Mouse (Mus musculus) limb, embryonic 14.5 days (tissue): ENCODE data around the gene Ccser1. TPM values are rescaled to one million over a fixed set of nuclear protein-coding genes. Genes with fewer than 3 reads are reported as not detected.

Experiments
- ATAC-seq: fragments of 200-750 bp; cut with Nextera tagmentation; 2 replicates; pipeline ENCODE4 v1.8.0; 2017; ENCODE audit warnings: low read depth, moderate number of reproducible peaks, moderate TSS enrichment; ENCODE audit not compliant: low FRiP score
- DNase-seq: peaks from one replicate; pipeline ENCODE4 v3.0.0-alpha.2; 2015; ENCODE audit warnings: low spot score
- H3K27ac ChIP-seq: fragments of 300-500 bp; sonication (generic); replicated peaks from 2 replicates; pipeline ENCODE4 v1.5.1; 2014; ENCODE audit warnings: low read depth, mild to moderate bottlenecking, low read length, moderate library complexity, mixed read lengths
- H3K27me3 ChIP-seq: fragments of 300-500 bp; sonication (generic); 2 replicates; pipeline ENCODE4 v1.6.1; 2014; ENCODE audit warnings: low read length, mixed read lengths; ENCODE audit not compliant: control insufficient read depth, insufficient read depth
- H3K36me3 ChIP-seq: fragments of 300-500 bp; sonication (generic); 2 replicates; pipeline ENCODE4 v1.6.1; 2014; ENCODE audit warnings: mild to moderate bottlenecking, low read length, moderate library complexity, mixed read lengths; ENCODE audit not compliant: control insufficient read depth, insufficient read depth
- H3K4me1 ChIP-seq: fragments of 300-500 bp; sonication (generic); 2 replicates; pipeline ENCODE4 v1.6.1; 2014; ENCODE audit warnings: antibody characterized with exemption, low read length, mixed read lengths; ENCODE audit not compliant: control insufficient read depth, insufficient read depth
- H3K4me2 ChIP-seq: fragments of 300-500 bp; sonication (generic); replicated peaks from 2 replicates; pipeline ENCODE4 v1.6.1; 2014; ENCODE audit warnings: low read depth, mild to moderate bottlenecking, low read length, moderate library complexity; ENCODE audit not compliant: severe bottlenecking
- H3K4me3 ChIP-seq: fragments of 300-500 bp; sonication (generic); replicated peaks from 2 replicates; pipeline ENCODE4 v1.5.1; 2014; ENCODE audit warnings: low read length
- H3K9ac ChIP-seq: fragments of 300-500 bp; sonication (generic); 2 replicates; pipeline ENCODE4 v1.6.1; 2014; ENCODE audit warnings: mild to moderate bottlenecking, low read depth, low read length, moderate library complexity; ENCODE audit not compliant: severe bottlenecking
- H3K9me3 ChIP-seq: fragments of 300-500 bp; sonication (generic); 2 replicates; pipeline ENCODE4 v1.6.1; 2016; ENCODE audit warnings: low read length; ENCODE audit not compliant: control insufficient read depth
- POLR2A ChIP-seq: fragments of 200-500 bp; IDR thresholded peaks from 2 replicates; pipeline ENCODE4 v1.8.0; 2012; ENCODE audit warnings: inconsistent platforms, mild to moderate bottlenecking, moderate library complexity, borderline replicate concordance; ENCODE audit not compliant: insufficient read depth, insufficient read length; ENCODE audit errors: extremely low read depth
- WGBS: fragments of 180-500 bp; shearing (Covaris S2); extraction: QIAGEN DNeasy Blood & Tissue Kit; methylation state at CpG from one replicate; pipeline ENCODE4 v1.1.7; 2014; 5-methylcytosine and 5-hydroxymethylcytosine counted together
- polyA plus RNA-seq, 2 experiments: library from polyadenylated mRNA; depleted of rRNA in 1 of 2; stranded (reverse) in 1 of 2; unstranded in 1 of 2; fragments of >200 nt; fragmentation: Nextera tagmentation in 1 of 2; extraction: Ambion mirVana in 1 of 2; gene quantifications; 2 replicates each; pipeline versions ENCODE4 v1.2.1 to v1.2.3; 2012 to 2014

Ccser1 gene
- polyA plus RNA-seq, 2 experiments = 5.9 to 6.6 TPM

DNA sequence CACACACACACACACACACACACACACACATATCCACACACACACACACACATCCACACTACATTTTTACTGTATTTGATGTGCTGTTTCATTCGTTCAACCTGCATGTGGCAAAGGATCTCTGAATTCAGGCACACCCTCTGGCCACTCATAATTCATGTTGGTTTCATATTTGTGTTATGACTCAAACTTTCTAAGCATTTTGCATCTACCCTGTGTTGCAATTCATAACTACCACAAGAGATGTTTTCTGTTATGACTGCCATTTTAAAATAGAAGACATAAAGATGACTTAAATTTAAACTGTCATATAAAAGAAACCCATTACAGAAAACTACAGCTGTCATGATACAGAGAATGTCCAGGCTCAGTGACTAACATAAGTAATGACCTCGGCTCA lies 26.5 kb downstream of the Ccser1 start:
- ATAC-seq (no peak), DNase-seq (no peak)
- TF ChIP-seq POLR2A = no peak
- H3K27ac ChIP-seq = no peak overlapping the region
- H3K4me3 ChIP-seq = no peak overlapping the region
- H3K4me2 ChIP-seq = no peak overlapping the region
- no peaks in the 10 kb centered on the region for H3K9me3 ChIP-seq
- no peaks in the 10 kb centered on the region for H3K4me1 ChIP-seq
- no peaks in the 10 kb centered on the region for H3K36me3 ChIP-seq
- H3K27me3 ChIP-seq = no peaks in the 10 kb centered on the region
- H3K9ac ChIP-seq = no peak overlapping the region
- WGBS = 65% methylated on average over 2 of the region's 2 CpGs

DNA sequence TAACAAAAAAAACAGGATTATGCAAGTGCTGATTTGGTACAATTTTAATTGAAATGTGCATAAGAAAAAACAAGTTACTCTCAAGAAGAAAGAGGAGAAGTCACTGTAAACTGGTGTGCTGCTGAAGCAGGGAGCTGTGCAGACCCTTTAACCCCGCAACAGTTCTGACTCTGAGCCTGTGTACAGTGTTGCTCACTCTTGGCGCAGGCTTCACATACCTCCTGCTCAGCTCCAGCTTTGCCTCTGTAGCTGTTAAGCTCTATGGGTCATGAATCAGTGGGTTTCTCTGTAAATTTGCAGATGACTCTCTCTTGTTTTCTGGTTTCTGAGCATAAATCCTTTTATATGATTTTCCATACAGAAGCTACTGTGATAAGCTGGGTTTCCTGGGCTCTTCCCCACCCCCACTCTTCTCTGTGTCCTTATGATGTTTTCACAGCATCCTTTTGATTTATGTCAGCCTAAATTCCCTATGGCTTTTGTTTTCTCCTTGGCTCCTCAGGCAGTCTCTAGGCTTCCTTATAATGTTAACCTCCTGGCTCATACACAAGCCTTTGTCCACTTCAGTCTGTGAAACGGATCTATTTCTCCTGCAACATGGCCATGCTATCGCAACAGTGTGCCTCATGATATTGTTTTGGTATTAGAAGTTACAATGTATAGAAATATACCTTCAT lies 30.1 kb downstream of the Ccser1 start:
- Histone ChIP-seq H3K9me3 (no peaks in the 10 kb centered on the region), H3K9ac (no peak overlapping the region), H3K27me3 (no peaks in the 10 kb centered on the region), H3K4me2 (no peak overlapping the region), H3K4me3 (no peak overlapping the region), H3K27ac (no peak overlapping the region), H3K4me1 (0 out of 2 replicates have a peak, but pooled peaks cover 2% of the 10 kb centered on the region), H3K36me3 (no peaks in the 10 kb centered on the region)
- TF ChIP-seq POLR2A = no peak
- no peak for ATAC-seq
- WGBS = 49% methylated on average over 4 of the region's 4 CpGs
- DNase-seq = no peak

DNA sequence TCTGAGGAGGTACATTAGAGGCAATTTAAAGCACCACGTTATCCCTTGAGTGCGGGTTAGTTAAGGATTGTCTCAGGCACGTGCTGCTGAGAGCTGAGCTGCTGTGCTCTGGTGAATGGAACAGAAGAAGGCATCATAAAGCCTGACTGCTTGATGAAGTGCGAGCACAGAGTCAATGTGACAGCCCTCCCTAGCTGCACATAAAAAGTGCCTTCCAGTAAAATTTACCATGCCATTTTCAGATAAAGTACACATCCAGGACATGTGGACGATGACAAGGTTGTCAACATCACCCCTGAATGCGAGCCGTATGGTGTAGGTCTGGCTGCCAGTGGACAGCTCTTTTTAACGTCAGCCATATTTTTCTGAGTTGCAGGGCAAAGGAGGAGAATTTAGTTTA lies 35.6 kb downstream of the Ccser1 start:
- Histone ChIP-seq H3K27ac (peak overlapping the region; percentile 58; the same call in 1 of the 2 replicates), H3K4me2 (0 out of 2 replicates have a peak overlapping the region, but pooled peaks have one; percentile 13), H3K9me3 (no peaks in the 10 kb centered on the region), H3K9ac (no peak overlapping the region), H3K27me3 (no peaks in the 10 kb centered on the region), H3K4me1 (peaks cover 18% of the 10 kb centered on the region), H3K36me3 (no peaks in the 10 kb centered on the region), H3K4me3 (no peak overlapping the region)
- WGBS = 24% methylated on average over 8 of the region's 8 CpGs
- ATAC-seq (peak; percentile 85), DNase-seq (peak; percentile 33)
- TF ChIP-seq POLR2A = no peak

DNA sequence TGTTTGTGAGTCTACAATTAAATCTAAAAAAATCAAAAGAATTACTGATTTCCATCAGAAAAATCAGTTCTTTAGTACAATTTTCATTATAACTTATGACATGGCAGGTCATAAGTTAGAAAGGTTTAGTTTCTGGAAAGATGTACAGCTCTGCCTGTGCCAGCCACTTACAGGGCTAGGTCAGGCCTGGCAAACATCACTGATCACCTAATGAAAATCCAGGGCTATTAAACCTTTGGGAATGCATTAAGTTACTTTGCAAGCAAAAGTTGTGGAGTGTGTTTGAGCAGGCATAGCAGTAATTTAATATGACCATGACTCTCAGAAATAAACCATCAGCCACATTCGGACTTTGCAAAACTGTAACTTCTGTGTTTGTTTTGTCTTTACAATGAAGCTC lies 36.4 kb downstream of the Ccser1 start:
- H3K27me3 ChIP-seq = no peaks in the 10 kb centered on the region
- peak overlapping the region; percentile 58; the same call in 1 of the 2 replicates for H3K27ac ChIP-seq
- H3K9ac ChIP-seq = no peak overlapping the region
- WGBS = 32% methylated on average over 1 of the region's 1 CpGs
- DNase-seq = peak; percentile 42
- H3K36me3 ChIP-seq = no peaks in the 10 kb centered on the region
- peaks cover 18% of the 10 kb centered on the region for H3K4me1 ChIP-seq
- no peak overlapping the region for H3K4me3 ChIP-seq
- no peak for TF ChIP-seq POLR2A
- H3K9me3 ChIP-seq = no peaks in the 10 kb centered on the region
- ATAC-seq = peak; percentile 55; the same call in 1 of the 2 replicates
- no peak overlapping the region for H3K4me2 ChIP-seq

DNA sequence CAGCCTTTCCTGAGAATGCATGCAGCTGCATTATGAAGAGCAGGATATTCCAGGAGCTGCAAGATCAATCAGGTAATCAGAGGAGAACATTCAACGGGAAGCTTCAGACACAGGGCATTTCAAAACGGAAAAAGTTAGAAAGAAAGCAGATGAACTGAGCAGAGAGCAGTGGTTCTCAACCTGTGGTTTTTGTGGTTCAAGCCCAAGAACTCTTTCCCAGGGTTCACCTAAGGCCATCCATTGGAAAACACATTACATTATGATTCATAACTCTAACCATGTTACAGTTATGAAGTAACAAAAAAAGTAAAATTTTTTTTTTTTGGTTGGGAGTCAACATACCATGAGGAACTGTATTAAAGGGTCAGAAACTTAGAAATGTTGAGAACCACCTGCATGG lies 37.6 kb downstream of the Ccser1 start:
- DNase-seq = no peak
- Histone ChIP-seq H3K4me3 (no peak overlapping the region), H3K9me3 (no peaks in the 10 kb centered on the region), H3K36me3 (no peaks in the 10 kb centered on the region), H3K4me2 (no peak overlapping the region), H3K9ac (no peak overlapping the region), H3K27ac (no peak overlapping the region), H3K4me1 (peaks cover 18% of the 10 kb centered on the region), H3K27me3 (no peaks in the 10 kb centered on the region)
- no peak for ATAC-seq
- WGBS = 46% methylated on average over 2 of the region's 2 CpGs
- TF ChIP-seq POLR2A = no peak
